Mouse (Mus musculus) CH12.LX (cell line): ENCODE measurements around the gene Bicd2. TPM values are rescaled to one million over a fixed set of nuclear protein-coding genes. Genes with fewer than 3 reads are reported as not detected.

Source experiments
- DNase-seq: peaks from one replicate; pipeline ENCODE4 v3.0.0-alpha.2; 2013; ENCODE audit errors: extremely low read depth
- H3K27ac ChIP-seq: 2 replicates; pipeline ENCODE4 v1.5.1; 2012; ENCODE audit warnings: low read depth, mild to moderate bottlenecking, control low read depth, moderate library complexity; ENCODE audit not compliant: insufficient read depth
- H3K27me3 ChIP-seq: replicated peaks from 2 replicates; pipeline ENCODE3; 2012; ENCODE audit warnings: inconsistent platforms
- H3K36me3 ChIP-seq, 2 experiments: replicated peaks in 1 of 2; 2 replicates each; pipeline versions ENCODE3 to v1.6.1; 2012; ENCODE audit warnings: inconsistent platforms in 1 of 2, low read length in 1 of 2, mild to moderate bottlenecking in 1 of 2, mixed read lengths in 1 of 2, moderate library complexity in 1 of 2; ENCODE audit not compliant: control insufficient read depth in 1 of 2, insufficient read depth in 1 of 2
- H3K4me1 ChIP-seq, 2 experiments: 2 replicates each; pipeline ENCODE4 v1.6.1; 2012; ENCODE audit warnings: inconsistent platforms in 1 of 2, moderate library complexity in 1 of 2; ENCODE audit not compliant: insufficient read depth in 2 of 2, control insufficient read depth in 1 of 2
- H3K4me2 ChIP-seq: 2 replicates; pipeline ENCODE4 v1.6.1; 2012; ENCODE audit warnings: low read depth, mild to moderate bottlenecking, control low read depth; ENCODE audit not compliant: poor library complexity, insufficient read depth, severe bottlenecking
- H3K4me3 ChIP-seq, 3 experiments: fragments of 150-350 bp in 1 of 3; sonication (generic) in 1 of 3; replicated peaks in 1 of 3; 2 replicates each; pipeline versions ENCODE3 to v1.5.1; 2011 to 2012; ENCODE audit warnings: low read depth in 2 of 3, low read length in 2 of 3, mild to moderate bottlenecking in 2 of 3, moderate library complexity in 2 of 3, control low read depth in 1 of 3, improper control_type of control experiment in 1 of 3, inconsistent platforms in 1 of 3, mixed read lengths in 1 of 3; ENCODE audit not compliant: poor library complexity in 1 of 3
- H3K79me2 ChIP-seq: replicated peaks from 2 replicates; pipeline ENCODE4 v1.6.1; 2012; ENCODE audit warnings: mild to moderate bottlenecking, moderate library complexity; ENCODE audit not compliant: control insufficient read depth, poor library complexity, insufficient read depth, severe bottlenecking; ENCODE audit errors: extremely low read depth
- H3K9ac ChIP-seq: 2 replicates; pipeline ENCODE4 v1.6.1; 2012; ENCODE audit warnings: low read depth, mild to moderate bottlenecking, control low read depth, moderate library complexity; ENCODE audit not compliant: insufficient read depth
- H3K9me3 ChIP-seq: replicated peaks from 2 replicates; pipeline ENCODE3; 2012; ENCODE audit warnings: low read length, inconsistent platforms, mixed read lengths
- CHD2 ChIP-seq: IDR thresholded peaks from 2 replicates; pipeline ENCODE4 v1.6.1; 2011; ENCODE audit warnings: low read length, improper control_type of control experiment
- CTCF ChIP-seq, 2 experiments: IDR thresholded peaks in 1 of 2; conservative IDR thresholded peaks in 1 of 2; 2 replicates each; pipeline ENCODE4 v1.5.1; 2011 to 2012; ENCODE audit warnings: low read depth in 2 of 2, low read length in 2 of 2, improper control_type of control experiment in 1 of 2, inconsistent platforms in 1 of 2, mild to moderate bottlenecking in 1 of 2, moderate library complexity in 1 of 2
- ELF1 ChIP-seq: IDR thresholded peaks from 2 replicates; pipeline ENCODE4 v1.6.1; 2014; ENCODE audit warnings: low read depth, mild to moderate bottlenecking, inconsistent platforms, low read length, improper control_type of control experiment
- ETS1 ChIP-seq: conservative IDR thresholded peaks from 2 replicates; pipeline ENCODE4 v1.6.1; 2012; ENCODE audit warnings: low read depth, mild to moderate bottlenecking, inconsistent platforms, low read length, improper control_type of control experiment, moderate library complexity
- GABPA ChIP-seq: IDR thresholded peaks from 2 replicates; pipeline ENCODE4 v1.6.1; 2012; ENCODE audit warnings: low read depth, low read length, improper control_type of control experiment, inconsistent platforms; ENCODE audit not compliant: insufficient replicate concordance
- HCFC1 ChIP-seq: IDR thresholded peaks from 2 replicates; pipeline ENCODE4 v1.6.1; 2012; ENCODE audit warnings: low read depth, mild to moderate bottlenecking, inconsistent platforms, low read length, improper control_type of control experiment
- IRF4 ChIP-seq: IDR thresholded peaks from 2 replicates; pipeline ENCODE4 v1.6.1; 2014; ENCODE audit warnings: low read depth, mild to moderate bottlenecking, inconsistent platforms, low read length, improper control_type of control experiment
- MAFK ChIP-seq: IDR thresholded peaks from 2 replicates; pipeline ENCODE4 v1.6.1; 2011; ENCODE audit warnings: low read length, improper control_type of control experiment; ENCODE audit not compliant: insufficient replicate concordance
- MAX ChIP-seq: IDR thresholded peaks from 2 replicates; pipeline ENCODE4 v1.6.1; 2011; ENCODE audit warnings: low read length, improper control_type of control experiment
- MXI1 ChIP-seq: IDR thresholded peaks from 2 replicates; pipeline ENCODE4 v1.6.1; 2011; ENCODE audit warnings: mild to moderate bottlenecking, low read depth, low read length, improper control_type of control experiment
- MYC ChIP-seq: IDR thresholded peaks from 2 replicates; pipeline ENCODE4 v1.6.1; 2011; ENCODE audit warnings: low read depth, mild to moderate bottlenecking, improper control_type of control experiment, low read length
- NELFE ChIP-seq: IDR thresholded peaks from 2 replicates; pipeline ENCODE4 v1.6.1; 2011; ENCODE audit warnings: low read depth, low read length, improper control_type of control experiment
- NRF1 ChIP-seq: IDR thresholded peaks from 2 replicates; pipeline ENCODE4 v1.6.1; 2014; ENCODE audit warnings: low read depth, mild to moderate bottlenecking, inconsistent platforms, low read length, improper control_type of control experiment, moderate library complexity
- PAX5 ChIP-seq: IDR thresholded peaks from 2 replicates; pipeline ENCODE4 v1.6.1; 2012; ENCODE audit warnings: low read length, inconsistent platforms, mixed read lengths
- SIN3A ChIP-seq: IDR thresholded peaks from 2 replicates; pipeline ENCODE4 v1.6.1; 2012; ENCODE audit warnings: low read length, improper control_type of control experiment, inconsistent platforms
- SMC3 ChIP-seq: IDR thresholded peaks from 2 replicates; pipeline ENCODE4 v1.6.1; 2011; ENCODE audit warnings: low read depth, low read length, improper control_type of control experiment
- ZC3H11A ChIP-seq: IDR thresholded peaks from 2 replicates; pipeline ENCODE4 v1.6.1; 2012; ENCODE audit warnings: low read depth, mild to moderate bottlenecking, inconsistent platforms, low read length, improper control_type of control experiment
- ZKSCAN1 ChIP-seq: IDR thresholded peaks from 2 replicates; pipeline ENCODE4 v1.6.1; 2012; ENCODE audit warnings: low read depth, inconsistent platforms, low read length, improper control_type of control experiment, borderline replicate concordance
- dilution Hi-C: fragments of 300-500 bp; cut with MboI; formaldehyde crosslinking; loops from 2 replicates; pipeline ENCODE4 v1.14.3; 2020; ENCODE audit warnings: low sequenced_read_pairs; ENCODE audit not compliant: extremely low pct_unique_long_range_greater_than_20kb, extremely low pct_ligation_motif_present
- in situ Hi-C: fragments of 300-500 bp; cut with MboI; formaldehyde crosslinking; loops from 3 replicates; pipeline ENCODE4 v1.14.3; 2019; ENCODE audit warnings: low sequenced_read_pairs, low pct_ligation_motif_present, low pct_unique_long_range_greater_than_20kb, mixed read lengths
- polyA plus RNA-seq: library from polyadenylated mRNA; unstranded; fragments of >175 nt; gene quantifications from 2 replicates; pipeline ENCODE4 v1.2.1, GENCODE M21; 2012; ENCODE audit warnings: low read depth; ENCODE audit not compliant: insufficient read length
- total RNA-seq, 2 experiments: library from RNA; depleted of rRNA; stranded (reverse); fragments of 300-350 nt in 1 of 2; fragments of >200 nt in 1 of 2; gene quantifications; 2 replicates each; pipeline ENCODE4 v1.2.3; 2012 to 2014

Bicd2 gene
- total and polyA plus RNA-seq, 3 experiments: 16.9 to 26.5 (median 21.0) TPM

DNA sequence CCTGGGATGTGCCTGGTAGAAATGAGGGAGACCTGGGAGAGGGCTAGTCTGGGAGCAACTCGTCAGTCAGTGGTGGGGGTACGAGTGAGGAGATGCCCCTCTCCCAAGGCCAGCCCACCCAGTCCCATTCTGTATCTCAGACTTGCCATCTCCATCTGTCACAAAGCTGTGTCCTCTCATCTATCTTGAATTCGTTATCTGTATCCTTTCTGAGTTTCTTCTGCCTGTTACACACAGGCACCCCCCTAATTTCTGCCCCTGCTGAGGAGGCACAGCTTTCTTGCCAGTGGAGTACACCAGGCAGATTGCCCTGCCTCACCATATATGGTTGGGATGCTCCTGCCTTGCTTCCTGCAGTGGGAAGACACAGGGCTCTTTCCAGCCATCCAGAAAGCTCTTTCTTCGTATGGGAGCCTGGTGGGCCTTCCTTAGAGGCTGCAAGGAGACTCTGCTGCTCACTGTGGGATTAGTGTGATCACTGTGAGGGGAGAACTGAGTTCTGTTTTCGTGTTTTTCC is 12.7 kb downstream of the Bicd2 start:
- Histone ChIP-seq H3K4me1 (peaks cover 3 to 61% of the 10 kb centered on the region in 2 experiments), H3K79me2 (no peaks in the 10 kb centered on the region; the same call in none of the 2 replicates), H3K27me3 (no peaks in the 10 kb centered on the region), H3K4me2 (no peak overlapping the region), H3K27ac (no peak overlapping the region), H3K9ac (no peak overlapping the region), H3K36me3 (peaks cover 0 to 41% of the 10 kb centered on the region in 2 experiments)
- in situ Hi-C loops: no loop called here
- dilution Hi-C loops: no loop called here
- no peak for DNase-seq
- no peak for TF ChIP-seq MAFK
- TF ChIP-seq MYC: no peak
- no peak for TF ChIP-seq ETS1
- no peak for TF ChIP-seq IRF4
- TF ChIP-seq SMC3: no peak
- no peak for TF ChIP-seq NRF1
- TF ChIP-seq ELF1: no peak
- no peak for TF ChIP-seq CHD2
- no peak for TF ChIP-seq ZKSCAN1
- TF ChIP-seq, all 38 proteins: peak for 0
- H3K4me3 ChIP-seq: no peak overlapping the region
- no peaks in the 10 kb centered on the region for H3K9me3 ChIP-seq

GRCm38 (mm10) chr13:49355461-49356061 is 14.2 kb downstream of the Bicd2 start:
- DNase-seq: no peak
- TF ChIP-seq NRF1 (no peak), NELFE (no peak), CTCF (conservative IDR thresholded peaks at IDR 0.05 in 1 of 2, IDR thresholded peaks at IDR 0.05 in 1 of 2; ENCODE audit: low read depth in 2 of 2, low read length in 2 of 2) (no peak), SMC3 (no peak), ZC3H11A (no peak), CHD2 (no peak), HCFC1 (no peak), SIN3A (no peak), PAX5 (no peak), MXI1 (no peak), GABPA (no peak), MAX (no peak)

More at GRCm38 (mm10) chr13:49355461-49356061, 14.2 kb downstream of the Bicd2 start:
- in situ Hi-C loops (no loop called here), dilution Hi-C loops (no loop called here)
- H3K9ac ChIP-seq: no peak overlapping the region
- peaks cover 0 to 41% of the 10 kb centered on the region in 2 experiments for H3K36me3 ChIP-seq
- no peak overlapping the region for H3K4me3 ChIP-seq
- H3K4me1 ChIP-seq: peaks cover 0 to 46% of the 10 kb centered on the region in 2 experiments; a peak in 3 of 4 replicates
- H3K27me3 ChIP-seq: no peaks in the 10 kb centered on the region
- H3K9me3 ChIP-seq: no peaks in the 10 kb centered on the region
- H3K4me2 ChIP-seq: no peak overlapping the region
- no peaks in the 10 kb centered on the region for H3K79me2 ChIP-seq
- H3K27ac ChIP-seq: no peak overlapping the region
